ENCODE assay signal across 28 mouse cellular contexts in genomic region chr11:76084943-76085342, GRCm38 (mm10).
"Had no signal": no experiment of that assay in that cellular context is flagged by ENCODE, and none has a peak within 500 bp of the region (broad histone marks: within the 10 kb centered on the region; RNA-seq: fewer than 3 reads in every experiment).

No protein-coding gene starts in this region.

- H3K9me3 ChIP-seq: embryonic facial prominence, embryonic 10.5 days; embryonic facial prominence, embryonic 12.5 days; embryonic facial prominence, embryonic 13.5 days; embryonic facial prominence, embryonic 15.5 days; forebrain, embryonic 10.5 days; forebrain, embryonic 12.5 days; forebrain, embryonic 13.5 days; forebrain, embryonic 15.5 days had no signal

- H3K27me3 ChIP-seq: embryonic facial prominence, embryonic 12.5 days; embryonic facial prominence, embryonic 13.5 days; embryonic facial prominence, embryonic 15.5 days; forebrain, embryonic 12.5 days; forebrain, embryonic 13.5 days; forebrain, embryonic 15.5 days had no signal

- H3K4me2 ChIP-seq: embryonic facial prominence, embryonic 12.5 days; embryonic facial prominence, embryonic 13.5 days; embryonic facial prominence, embryonic 15.5 days; forebrain, embryonic 12.5 days; forebrain, embryonic 13.5 days; forebrain, embryonic 15.5 days had no signal

- H3K4me3 ChIP-seq: embryonic facial prominence, embryonic 10.5 days; embryonic facial prominence, embryonic 12.5 days; embryonic facial prominence, embryonic 13.5 days; embryonic facial prominence, embryonic 15.5 days; erythroblast, embryonic 14.5 days; forebrain, embryonic 10.5 days; forebrain, embryonic 12.5 days; forebrain, embryonic 13.5 days; forebrain, embryonic 15.5 days; gastrocnemius, adult 2 months had no signal

- H3K9ac ChIP-seq: embryonic facial prominence, embryonic 12.5 days; embryonic facial prominence, embryonic 13.5 days; embryonic facial prominence, embryonic 15.5 days; forebrain, embryonic 12.5 days; forebrain, embryonic 13.5 days; forebrain, embryonic 15.5 days; forebrain, postnatal 0 days had no signal

- H3K4me1 ChIP-seq: forebrain, embryonic 12.5 days; forebrain, embryonic 13.5 days; forebrain, embryonic 15.5 days had no signal

- DNase-seq: cerebellum, adult 2 months; cerebellum, adult 8-10 months; cerebellum, adult 9-10 months; cerebellum, adult 9-11 months; cerebellum, postnatal 10 days; cerebellum, postnatal 14 days; cerebellum, postnatal 25 days; cerebellum, postnatal 36 days; embryo, embryonic 11 days; forebrain, postnatal 0 days; gastrocnemius, adult 2 months; gastrocnemius, postnatal 10 days; gastrocnemius, postnatal 14 days; gastrocnemius, postnatal 25 days; gastrocnemius, postnatal 36 days; heart, adult 11 months; heart, adult 18-20 months had no signal

- ATAC-seq: forebrain, embryonic 13.5 days; forebrain, embryonic 14.5 days; forebrain, embryonic 15.5 days; forebrain, embryonic 16.5 days; forebrain, postnatal 0 days had no signal

- H3K27ac ChIP-seq: embryonic facial prominence, embryonic 10.5 days; embryonic facial prominence, embryonic 12.5 days; embryonic facial prominence, embryonic 13.5 days; embryonic facial prominence, embryonic 15.5 days; forebrain, embryonic 10.5 days; forebrain, embryonic 12.5 days; forebrain, embryonic 13.5 days; forebrain, embryonic 15.5 days; gastrocnemius, adult 2 months had no signal
